Mouse (Mus musculus): ENCODE data around the gene Cfap221.

- TF ChIP-seq POLR2A (IDR thresholded peaks at IDR 0.05; ENCODE audit: extremely low read depth, insufficient read depth, low read length) (no peak), CTCF (IDR thresholded peaks at IDR 0.05; ENCODE audit: low read depth, low read length) (no peak)
Measured at GRCm38 (mm10) chr1:120030474-120030873, 33.4 kb upstream of the Cfap221 start.
